Mouse (Mus musculus): ENCODE results near the gene Mecp2. TPM values are rescaled to one million over a fixed set of nuclear protein-coding genes. Genes with fewer than 3 reads are reported as not detected.

Mecp2 gene
- polyA plus RNA-seq (2014; fragmentation: Illumina TruSeq; extraction: RNeasy Lipid Tissue Mini Kit (QIAGEN cat#74804); ENCODE audit: low replicate concordance) = 10.2 TPM

DNA sequence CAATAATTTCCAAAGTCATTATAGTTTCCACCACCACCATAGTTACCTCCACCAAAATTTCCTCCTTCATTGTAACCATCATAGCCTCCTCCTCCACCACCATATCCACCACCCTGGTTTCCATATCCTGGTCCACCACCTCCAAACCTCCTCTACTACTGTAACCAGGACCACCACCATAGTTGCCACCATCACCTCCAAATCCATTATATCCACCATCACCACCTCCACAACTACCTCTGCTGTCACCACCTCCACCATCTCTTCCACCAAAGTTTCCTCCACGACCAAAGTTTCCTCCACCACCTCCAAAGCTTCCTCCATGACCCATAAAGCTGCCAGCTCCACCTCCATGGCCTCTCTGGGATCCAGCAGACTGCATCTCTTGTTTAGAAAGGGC, at the start of gene Mecp2:
TSS of gene Mecp2 (minus strand) at position 101 of the 400 bp plus-strand sequence.

DNA sequence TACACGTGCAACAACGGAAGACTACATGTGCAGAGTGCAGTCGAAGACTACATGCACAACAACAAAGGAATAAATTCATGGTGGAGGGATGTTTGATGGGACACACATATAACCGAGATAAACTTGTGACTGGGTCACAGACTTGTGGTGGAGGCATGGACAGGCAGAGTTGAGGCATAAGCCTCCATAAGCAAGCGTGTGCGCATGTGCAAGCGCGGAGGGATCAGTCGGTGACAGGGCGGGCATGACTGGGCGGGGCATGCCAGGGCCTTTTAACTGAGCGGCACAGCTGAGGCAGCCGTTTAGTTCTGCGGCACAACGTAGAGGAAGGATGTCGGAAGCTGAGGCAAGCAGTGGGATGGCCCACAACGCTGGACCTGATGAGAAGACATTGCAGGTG, 41.8 kb upstream of the Mecp2 start, which contains the start of gene Tktl1:
TSS of gene Tktl1 (plus strand) at position 301 of the 400 bp plus-strand sequence.

GRCm38 (mm10) chrX:74167738-74168137, 32.6 kb upstream of the Mecp2 start, which contains the start of gene Tex28:
TSS of gene Tex28 (minus strand) at chrX:74167838.

GRCm38 (mm10) chrX:74127164-74127563, 8.0 kb downstream of the Mecp2 start, which contains the start of gene Opn1mw:
TSS of gene Opn1mw (plus strand) at chrX:74127464.

GRCm38 (mm10) chrX:74023188-74024049, 111.7 kb downstream of the Mecp2 start, which contains the start of gene Irak1:
TSS of gene Irak1 (minus strand) at chrX:74023918.

Other genes starting within 250 kb of the Mecp2 start
- gene Avpr2, start 243.3 kb downstream of the Mecp2 start, polyA plus RNA-seq (2014; fragmentation: Illumina TruSeq; extraction: RNeasy Lipid Tissue Mini Kit (QIAGEN cat#74804); ENCODE audit: low replicate concordance) = not detected
- 3.1 TPM for gene L1cam, start 239.3 kb downstream of the Mecp2 start, polyA plus RNA-seq (2014; fragmentation: Illumina TruSeq; extraction: RNeasy Lipid Tissue Mini Kit (QIAGEN cat#74804); ENCODE audit: low replicate concordance)
- 1.0 TPM for gene Arhgap4, start 213.5 kb downstream of the Mecp2 start, polyA plus RNA-seq (2014; fragmentation: Illumina TruSeq; extraction: RNeasy Lipid Tissue Mini Kit (QIAGEN cat#74804); ENCODE audit: low replicate concordance)
- gene Naa10, start 213.4 kb downstream of the Mecp2 start, polyA plus RNA-seq (2014; fragmentation: Illumina TruSeq; extraction: RNeasy Lipid Tissue Mini Kit (QIAGEN cat#74804); ENCODE audit: low replicate concordance) = 2.1 TPM
- gene Renbp, start 204.5 kb downstream of the Mecp2 start, polyA plus RNA-seq (2014; fragmentation: Illumina TruSeq; extraction: RNeasy Lipid Tissue Mini Kit (QIAGEN cat#74804); ENCODE audit: low replicate concordance) = 0.33 TPM
- gene Hcfc1, start 169.0 kb downstream of the Mecp2 start, polyA plus RNA-seq (2014; fragmentation: Illumina TruSeq; extraction: RNeasy Lipid Tissue Mini Kit (QIAGEN cat#74804); ENCODE audit: low replicate concordance) = 21.6 TPM
- 25.2 TPM for gene Irak1, start 111.4 kb downstream of the Mecp2 start, polyA plus RNA-seq (2014; fragmentation: Illumina TruSeq; extraction: RNeasy Lipid Tissue Mini Kit (QIAGEN cat#74804); ENCODE audit: low replicate concordance)
- not detected for gene Opn1mw, start 7.9 kb downstream of the Mecp2 start, polyA plus RNA-seq (2014; fragmentation: Illumina TruSeq; extraction: RNeasy Lipid Tissue Mini Kit (QIAGEN cat#74804); ENCODE audit: low replicate concordance)
- not detected for gene Tex28, start 32.5 kb upstream of the Mecp2 start, polyA plus RNA-seq (2014; fragmentation: Illumina TruSeq; extraction: RNeasy Lipid Tissue Mini Kit (QIAGEN cat#74804); ENCODE audit: low replicate concordance)
- gene Tktl1, start 41.9 kb upstream of the Mecp2 start, polyA plus RNA-seq (2014; fragmentation: Illumina TruSeq; extraction: RNeasy Lipid Tissue Mini Kit (QIAGEN cat#74804); ENCODE audit: low replicate concordance) = not detected
- gene Flna, start 114.5 kb upstream of the Mecp2 start, polyA plus RNA-seq (2014; fragmentation: Illumina TruSeq; extraction: RNeasy Lipid Tissue Mini Kit (QIAGEN cat#74804); ENCODE audit: low replicate concordance) = 16.9 TPM
- 23.2 TPM for gene Emd, start 119.3 kb upstream of the Mecp2 start, polyA plus RNA-seq (2014; fragmentation: Illumina TruSeq; extraction: RNeasy Lipid Tissue Mini Kit (QIAGEN cat#74804); ENCODE audit: low replicate concordance)
- gene Rpl10, start 135.4 kb upstream of the Mecp2 start, polyA plus RNA-seq (2014; fragmentation: Illumina TruSeq; extraction: RNeasy Lipid Tissue Mini Kit (QIAGEN cat#74804); ENCODE audit: low replicate concordance) = 610 TPM
- 48.9 TPM for gene Taz, start 146.5 kb upstream of the Mecp2 start, polyA plus RNA-seq (2014; fragmentation: Illumina TruSeq; extraction: RNeasy Lipid Tissue Mini Kit (QIAGEN cat#74804); ENCODE audit: low replicate concordance)
- gene Dnase1l1, start 147.0 kb upstream of the Mecp2 start, polyA plus RNA-seq (2014; fragmentation: Illumina TruSeq; extraction: RNeasy Lipid Tissue Mini Kit (QIAGEN cat#74804); ENCODE audit: low replicate concordance) = 52.9 TPM
- 90.9 TPM for gene Atp6ap1, start 161.7 kb upstream of the Mecp2 start, polyA plus RNA-seq (2014; fragmentation: Illumina TruSeq; extraction: RNeasy Lipid Tissue Mini Kit (QIAGEN cat#74804); ENCODE audit: low replicate concordance)
- 81.7 TPM for gene Gdi1, start 169.6 kb upstream of the Mecp2 start, polyA plus RNA-seq (2014; fragmentation: Illumina TruSeq; extraction: RNeasy Lipid Tissue Mini Kit (QIAGEN cat#74804); ENCODE audit: low replicate concordance)
- gene Fam50a, start 177.7 kb upstream of the Mecp2 start, polyA plus RNA-seq (2014; fragmentation: Illumina TruSeq; extraction: RNeasy Lipid Tissue Mini Kit (QIAGEN cat#74804); ENCODE audit: low replicate concordance) = 4.8 TPM
- gene Plxna3, start 193.7 kb upstream of the Mecp2 start, polyA plus RNA-seq (2014; fragmentation: Illumina TruSeq; extraction: RNeasy Lipid Tissue Mini Kit (QIAGEN cat#74804); ENCODE audit: low replicate concordance) = 0.63 TPM
- 7.2 TPM for gene Lage3, start 218.3 kb upstream of the Mecp2 start, polyA plus RNA-seq (2014; fragmentation: Illumina TruSeq; extraction: RNeasy Lipid Tissue Mini Kit (QIAGEN cat#74804); ENCODE audit: low replicate concordance)
- gene Ubl4a, start 237.9 kb upstream of the Mecp2 start, polyA plus RNA-seq (2014; fragmentation: Illumina TruSeq; extraction: RNeasy Lipid Tissue Mini Kit (QIAGEN cat#74804); ENCODE audit: low replicate concordance) = 27.4 TPM
- gene Slc10a3, start 238.0 kb upstream of the Mecp2 start, polyA plus RNA-seq (2014; fragmentation: Illumina TruSeq; extraction: RNeasy Lipid Tissue Mini Kit (QIAGEN cat#74804); ENCODE audit: low replicate concordance) = 6.6 TPM